Mouse (Mus musculus) thymus, adult 2 months (tissue): ENCODE results near the gene Cc2d1a. TPM values are rescaled to one million over a fixed set of nuclear protein-coding genes. Genes with fewer than 3 reads are reported as not detected.
A peak's percentile ranks its signal among the peaks of the same experiment; 100 is the strongest.

Experiments
- DNase-seq: peaks from one replicate; pipeline ENCODE4 v3.0.0; 2021
- H3K27ac ChIP-seq: fragments of 200-500 bp; 2 replicates; pipeline ENCODE4 v1.5.1; 2012; ENCODE audit warnings: low read length, control low read depth; ENCODE audit not compliant: control insufficient read depth, insufficient read depth
- H3K27me3 ChIP-seq: fragments of 200-500 bp; 2 replicates; pipeline ENCODE4 v1.6.1; 2012; ENCODE audit warnings: mild to moderate bottlenecking, low read length, moderate library complexity, mixed read lengths; ENCODE audit not compliant: control insufficient read depth, insufficient read depth
- H3K36me3 ChIP-seq: fragments of 200-500 bp; 2 replicates; pipeline ENCODE4 v1.6.1; 2012; ENCODE audit warnings: mild to moderate bottlenecking, low read length, moderate library complexity; ENCODE audit not compliant: control insufficient read depth, insufficient read depth
- H3K4me1 ChIP-seq: fragments of 200-500 bp; replicated peaks from 2 replicates; pipeline ENCODE4 v1.6.1; 2012; ENCODE audit warnings: low read length; ENCODE audit not compliant: control insufficient read depth, insufficient read depth
- H3K4me3 ChIP-seq: fragments of 200-500 bp; 2 replicates; pipeline ENCODE4 v1.5.1; 2012; ENCODE audit warnings: mild to moderate bottlenecking, low read length, control low read depth, moderate library complexity; ENCODE audit not compliant: control insufficient read depth, insufficient read depth
- CTCF ChIP-seq: fragments of 200-500 bp; IDR thresholded peaks from 2 replicates; pipeline ENCODE4 v1.5.1; 2012; ENCODE audit warnings: mild to moderate bottlenecking, control low read depth, low read length, moderate library complexity, borderline replicate concordance; ENCODE audit not compliant: control insufficient read depth, poor library complexity, insufficient read depth; ENCODE audit errors: extremely low read depth
- POLR2A ChIP-seq: fragments of 200-500 bp; IDR thresholded peaks from 2 replicates; pipeline ENCODE4 v1.6.1; 2012; ENCODE audit warnings: mild to moderate bottlenecking, low read length, control low read depth, moderate library complexity; ENCODE audit not compliant: control insufficient read depth, poor library complexity, insufficient read depth; ENCODE audit errors: extremely low read depth
- WGBS: fragments of 180-500 bp; shearing (Covaris S2); methylation state at CpG from one replicate; pipeline ENCODE4 v1.1.7; 2018; 5-methylcytosine and 5-hydroxymethylcytosine counted together
- polyA plus RNA-seq: library from polyadenylated mRNA; depleted of rRNA; stranded (reverse); fragments of >200 nt; gene quantifications from 2 replicates; pipeline ENCODE4 v1.2.3, GENCODE M21; 2012

Gene Cc2d1a
- polyA plus RNA-seq, 1 experiment: 54.6 TPM

GRCm38 (mm10) chr8:84185117-84185516 is 37.4 kb upstream of the Cc2d1a start, which contains the start of gene Nanos3:
Nanos3 (minus strand) TSS chr8:84185217.
- H3K27ac ChIP-seq: peak within 1 kb of the TSS; percentile 96

GRCm38 (mm10) chr8:84184085-84185043 is 36.6 kb upstream of the Cc2d1a start:
- no peak for DNase-seq
- H3K27ac ChIP-seq: peak overlapping the region; percentile 96
- H3K36me3 ChIP-seq: no peaks in the 10 kb centered on the region
- H3K4me1 ChIP-seq: peaks cover 36% of the 10 kb centered on the region
- TF ChIP-seq CTCF (no peak), POLR2A (no peak)
- WGBS: 22% methylated on average over 21 of the region's 21 CpGs
- peak overlapping the region; percentile 54 for H3K4me3 ChIP-seq
- no peaks in the 10 kb centered on the region for H3K27me3 ChIP-seq

More at GRCm38 (mm10) chr8:84185117-84185516, 37.4 kb upstream of the Cc2d1a start, which contains the start of gene Nanos3:
- WGBS: 96% methylated on average over 7 of the region's 7 CpGs
- DNase-seq: no peak
- Histone ChIP-seq H3K27me3 (no peaks in the 10 kb centered on the region), H3K4me3 (peak within 1 kb of the TSS; percentile 54), H3K36me3 (no peaks in the 10 kb centered on the region), H3K4me1 (peaks cover 31% of the 10 kb centered on the region)
- no peak for TF ChIP-seq CTCF
- TF ChIP-seq POLR2A: no peak

GRCm38 (mm10) chr8:84183261-84184084 is 35.7 kb upstream of the Cc2d1a start:
- H3K27ac ChIP-seq: peak overlapping the region; percentile 96
- DNase-seq: peak; percentile 70
- H3K4me1 ChIP-seq: peaks cover 40% of the 10 kb centered on the region
- H3K4me3 ChIP-seq: peak overlapping the region; percentile 54
- no peaks in the 10 kb centered on the region for H3K27me3 ChIP-seq
- no peaks in the 10 kb centered on the region for H3K36me3 ChIP-seq
- WGBS: under 1% methylated on average over 85 of the region's 87 CpGs
- TF ChIP-seq CTCF (no peak), POLR2A (0 out of 2 replicates have a peak, but pooled peaks have one; percentile 25)

- Histone ChIP-seq H3K36me3 (no peaks in the 10 kb centered on the region), H3K4me3 (peak overlapping the region; percentile 54), H3K27me3 (no peaks in the 10 kb centered on the region), H3K4me1 (peaks cover 47% of the 10 kb centered on the region), H3K27ac (peak overlapping the region; percentile 96)
- TF ChIP-seq POLR2A: no peak
- no peak for TF ChIP-seq CTCF
- DNase-seq: no peak
- WGBS: 8% methylated on average over 4 of the region's 4 CpGs
Observed at GRCm38 (mm10) chr8:84182833-84183232, 35.1 kb upstream of the Cc2d1a start.

GRCm38 (mm10) chr8:84180530-84181190 is 32.9 kb upstream of the Cc2d1a start:
- DNase-seq: peak; percentile 76
- Histone ChIP-seq H3K27me3 (no peaks in the 10 kb centered on the region), H3K27ac (peak overlapping the region; percentile 13; the same call in 1 of the 2 replicates), H3K36me3 (no peaks in the 10 kb centered on the region), H3K4me3 (peak overlapping the region; percentile 16), H3K4me1 (peaks cover 58% of the 10 kb centered on the region)
- TF ChIP-seq POLR2A: peak; percentile 55; the same call in 1 of the 2 replicates
- no peak for TF ChIP-seq CTCF
- 15% methylated on average over 16 of the region's 16 CpGs for WGBS
